Mouse (Mus musculus): Measurements from ENCODE around the gene Myo10.

DNA sequence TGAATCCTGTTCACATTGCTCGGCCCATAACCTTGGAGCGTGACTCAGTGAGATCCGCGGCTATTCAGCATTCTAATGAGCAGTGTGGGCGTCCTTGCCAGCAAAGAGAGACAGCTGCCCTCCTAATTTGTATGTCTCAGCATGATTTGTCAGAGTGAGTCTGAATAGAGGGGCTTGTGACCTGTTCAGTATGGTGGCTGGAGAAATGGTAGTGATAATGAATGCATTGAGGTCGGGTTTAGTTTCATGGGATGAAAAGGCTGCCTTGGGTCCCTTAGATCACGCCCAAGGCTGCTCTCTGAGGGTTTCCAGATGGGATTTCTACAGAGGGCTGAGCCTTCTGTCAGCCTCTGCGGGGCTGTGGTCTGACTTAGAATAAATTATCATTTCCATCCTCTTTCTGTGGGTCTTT is 139.5 kb downstream of the Myo10 start:
- TF ChIP-seq CTCF (IDR thresholded peaks at IDR 0.05; ENCODE audit: borderline replicate concordance, control insufficient read depth, extremely low read depth, insufficient read depth, low read length, poor library complexity) (no peak), POLR2A (IDR thresholded peaks at IDR 0.05; ENCODE audit: control insufficient read depth, extremely low read depth, insufficient read depth, low read length, poor library complexity) (no peak)
